8 mouse cellular contexts compared by ENCODE assay signal in genomic region chr10:127069281-127070189, GRCm38 (mm10). TPM values are rescaled to one million over a fixed set of nuclear protein-coding genes. Genes with fewer than 3 reads are reported as not detected.
DNase-seq lines count a peak whose midpoint lies in the region; ATAC-seq and TF ChIP-seq lines count a peak whose summit lies in the region.

No protein-coding gene starts in this region.

- H3K9ac ChIP-seq in liver, adult 2 months (ENCODE audit: low read depth, low read length), result peak overlapping the region; percentile 84
- H3K9ac ChIP-seq in liver, embryonic 13.5 days, result peak overlapping the region; percentile 79
- peak overlapping the region; percentile 90 for H3K9ac ChIP-seq in stomach, embryonic 16.5 days (ENCODE audit: low read length)

- H3K27me3 ChIP-seq in liver, adult 2 months (ENCODE audit: control insufficient read depth, insufficient read depth, low read length), result no peaks in the 10 kb centered on the region
- H3K27me3 ChIP-seq in forebrain, embryonic 10.5 days (ENCODE audit: poor library complexity, severe bottlenecking), result no peaks in the 10 kb centered on the region
- no peaks in the 10 kb centered on the region for H3K27me3 ChIP-seq in liver, embryonic 13.5 days
- no peaks in the 10 kb centered on the region for H3K27me3 ChIP-seq in stomach, embryonic 16.5 days (ENCODE audit: control insufficient read depth, insufficient read depth, low read length)

- peak overlapping the region; percentile 60 for H3K4me3 ChIP-seq in liver, adult 2 months (ENCODE audit: insufficient read depth, low read depth, low read length)
- peak overlapping the region; percentile 66 for H3K4me3 ChIP-seq in forebrain, embryonic 10.5 days
- H3K4me3 ChIP-seq in liver, embryonic 13.5 days (replicated peaks), result peak overlapping the region; percentile 73
- peak overlapping the region; percentile 85 for H3K4me3 ChIP-seq in stomach, embryonic 16.5 days (replicated peaks; ENCODE audit: low read length)

- peaks cover 22% of the 10 kb centered on the region for H3K36me3 ChIP-seq in liver, adult 2 months (ENCODE audit: control insufficient read depth, insufficient read depth, low read length)
- peaks cover 43% of the 10 kb centered on the region for H3K36me3 ChIP-seq in forebrain, embryonic 10.5 days (replicated peaks)
- H3K36me3 ChIP-seq in liver, embryonic 13.5 days, result peaks cover 37% of the 10 kb centered on the region
- H3K36me3 ChIP-seq in stomach, embryonic 16.5 days (ENCODE audit: control insufficient read depth, insufficient read depth, low read length), result peaks cover 27% of the 10 kb centered on the region

- H3K4me2 ChIP-seq in liver, embryonic 13.5 days, result peak overlapping the region; percentile 89
- H3K4me2 ChIP-seq in stomach, embryonic 16.5 days (ENCODE audit: low read depth, low read length), result peak overlapping the region; percentile 62

- H3K9me3 ChIP-seq in forebrain, embryonic 10.5 days, result no peaks in the 10 kb centered on the region
- H3K9me3 ChIP-seq in liver, embryonic 13.5 days (replicated peaks), result no peaks in the 10 kb centered on the region
- no peaks in the 10 kb centered on the region for H3K9me3 ChIP-seq in stomach, embryonic 16.5 days (replicated peaks; ENCODE audit: control insufficient read depth, low read length)

- TF ChIP-seq POLR2A in liver, adult 2 months (IDR thresholded peaks at IDR 0.05; ENCODE audit: extremely low read depth, insufficient read depth, low read length), result no peak

- peak; percentile 52 for DNase-seq in liver, adult 2 months (ENCODE audit: extremely low read depth, low read depth, low spot score)
- DNase-seq in liver (no peak), adipocyte (ENCODE audit: low spot score) (peak; percentile 38)
- DNase-seq in forebrain, embryonic 10.5 days (ENCODE audit: extremely low spot score, low spot score), result no peak
- no peak for DNase-seq in liver, embryonic 13.5 days
- DNase-seq in B cell, adult 2 months, result no peak
- no peak for DNase-seq in lung, postnatal 10 days

- WGBS in liver, adult 2 months, result 2% methylated on average over 30 of the region's 30 CpGs
- WGBS in forebrain, embryonic 10.5 days, result 9% methylated on average over 30 of the region's 30 CpGs
- WGBS in liver, embryonic 13.5 days (ENCODE audit: insufficient replicate concordance), result 6% methylated on average over 30 of the region's 30 CpGs
- 6% methylated on average over 30 of the region's 30 CpGs for WGBS in stomach, embryonic 16.5 days

- peaks cover 17% of the 10 kb centered on the region for H3K4me1 ChIP-seq in liver, adult 2 months (ENCODE audit: control insufficient read depth, insufficient read depth, low read length)
- peaks cover 55% of the 10 kb centered on the region for H3K4me1 ChIP-seq in forebrain, embryonic 10.5 days
- H3K4me1 ChIP-seq in liver, embryonic 13.5 days (replicated peaks), result peaks cover 65% of the 10 kb centered on the region
- H3K4me1 ChIP-seq in stomach, embryonic 16.5 days (ENCODE audit: control insufficient read depth, insufficient read depth, low read length), result peaks cover 25% of the 10 kb centered on the region

- peaks cover 3% of the 10 kb centered on the region; the same call in 1 of the 2 replicates for H3K79me2 ChIP-seq in liver, adult 2 months (ENCODE audit: control insufficient read depth, insufficient read depth, low read length)

- peak overlapping the region; percentile 92 for H3K27ac ChIP-seq in liver, adult 2 months (replicated peaks; ENCODE audit: insufficient read depth, low read depth, low read length)
- H3K27ac ChIP-seq in forebrain, embryonic 10.5 days, result peak overlapping the region; percentile 92
- peak overlapping the region; percentile 77 for H3K27ac ChIP-seq in liver, embryonic 13.5 days
- H3K27ac ChIP-seq in stomach, embryonic 16.5 days (ENCODE audit: low read length), result peak overlapping the region; percentile 95

- no peak for TF ChIP-seq CTCF in liver, adult 2 months (IDR thresholded peaks at IDR 0.05; ENCODE audit: low read depth, low read length)

- ATAC-seq in liver, embryonic 13.5 days (ENCODE audit: low read depth), result peak; percentile 24
- ATAC-seq in stomach, embryonic 16.5 days (ENCODE audit: insufficient read depth, low FRiP score), result peak; percentile 49

RNA-seq across cellular contexts. Expression of gene Tspan31, which starts 0.5 kb away (rescaled TPM):
- 269 and 278 TPM in 2 replicates for total RNA-seq in liver, adult 2 months (2014; rRNA removed)
- 268 and 298 TPM in 2 replicates for polyA plus RNA-seq in liver, adult 2 months (2012; rRNA removed)
- polyA plus RNA-seq in forebrain, embryonic 10.5 days (2016; fragmentation: Nextera tagmentation; extraction: Ambion mirVana), result 188 and 190 TPM in 2 replicates
- polyA plus RNA-seq in liver, embryonic 13.5 days (2015; fragmentation: Nextera tagmentation; extraction: Ambion mirVana), result 69.4 and 77.7 TPM in 2 replicates
- polyA plus RNA-seq in stomach, embryonic 16.5 days (2015; fragmentation: Nextera tagmentation; extraction: Ambion mirVana), result 158 and 177 TPM in 2 replicates

RNA-seq across cellular contexts. Expression of gene Agap2, which starts 5.5 kb away (rescaled TPM):
- total RNA-seq in liver, adult 2 months (2014; rRNA removed), result 0.28 and 0.81 TPM in 2 replicates
- 0.44 and 0.55 TPM in 2 replicates for polyA plus RNA-seq in liver, adult 2 months (2012; rRNA removed)
- 0.10 and 0.23 TPM in 2 replicates for polyA plus RNA-seq in forebrain, embryonic 10.5 days (2016; fragmentation: Nextera tagmentation; extraction: Ambion mirVana)
- polyA plus RNA-seq in liver, embryonic 13.5 days (2015; fragmentation: Nextera tagmentation; extraction: Ambion mirVana), result 0.41 and 0.85 TPM in 2 replicates
- polyA plus RNA-seq in stomach, embryonic 16.5 days (2015; fragmentation: Nextera tagmentation; extraction: Ambion mirVana), result 0.09 and 0.62 TPM in 2 replicates

RNA-seq across cellular contexts. Expression of gene Cdk4, which starts 6.2 kb away (rescaled TPM):
- total RNA-seq in liver, adult 2 months (2014; rRNA removed), result 37.9 and 41.3 TPM in 2 replicates
- polyA plus RNA-seq in liver, adult 2 months (2012; rRNA removed), result 54.3 and 58.7 TPM in 2 replicates
- polyA plus RNA-seq in forebrain, embryonic 10.5 days (2016; fragmentation: Nextera tagmentation; extraction: Ambion mirVana), result 3,005 and 3,066 TPM in 2 replicates
- polyA plus RNA-seq in liver, embryonic 13.5 days (2015; fragmentation: Nextera tagmentation; extraction: Ambion mirVana), result 645 and 664 TPM in 2 replicates
- polyA plus RNA-seq in stomach, embryonic 16.5 days (2015; fragmentation: Nextera tagmentation; extraction: Ambion mirVana), result 1,208 and 1,239 TPM in 2 replicates

RNA-seq across cellular contexts. Expression of gene March9, which starts 9.6 kb away (rescaled TPM):
- 0.09 and 0.34 TPM in 2 replicates for total RNA-seq in liver, adult 2 months (2014; rRNA removed)
- 0.44 and 0.52 TPM in 2 replicates for polyA plus RNA-seq in liver, adult 2 months (2012; rRNA removed)
- 1.1 and 1.2 TPM in 2 replicates for polyA plus RNA-seq in forebrain, embryonic 10.5 days (2016; fragmentation: Nextera tagmentation; extraction: Ambion mirVana)
- 0.07 TPM in 1 of 2 replicates, not detected in the other for polyA plus RNA-seq in liver, embryonic 13.5 days (2015; fragmentation: Nextera tagmentation; extraction: Ambion mirVana)
- 0.66 and 0.72 TPM in 2 replicates for polyA plus RNA-seq in stomach, embryonic 16.5 days (2015; fragmentation: Nextera tagmentation; extraction: Ambion mirVana)

RNA-seq across cellular contexts. Expression of gene Cyp27b1, which starts 21.5 kb away (rescaled TPM):
- total RNA-seq in liver, adult 2 months (2014; rRNA removed), result not detected in 2 replicates
- polyA plus RNA-seq in liver, adult 2 months (2012; rRNA removed), result 0.05 TPM in 2 replicates
- 0.11 and 0.16 TPM in 2 replicates for polyA plus RNA-seq in forebrain, embryonic 10.5 days (2016; fragmentation: Nextera tagmentation; extraction: Ambion mirVana)
- not detected in 2 replicates for polyA plus RNA-seq in liver, embryonic 13.5 days (2015; fragmentation: Nextera tagmentation; extraction: Ambion mirVana)
- 0.21 and 0.37 TPM in 2 replicates for polyA plus RNA-seq in stomach, embryonic 16.5 days (2015; fragmentation: Nextera tagmentation; extraction: Ambion mirVana)

Comparison
In these comparisons a context has a peak if more than half of its experiments do, and no peak if none do; other contexts are left out.
1. DNase-seq: peak in liver, adult 2 months (single experiment) and adipocyte (single experiment); none in liver (single experiment), forebrain, embryonic 10.5 days (single experiment), liver, embryonic 13.5 days (single experiment), B cell, adult 2 months (0 of 2) and lung, postnatal 10 days (single experiment).
2. RNA of gene Cdk4, which starts 6.2 kb away (polyA plus RNA-seq): 3,005 to 3,066 TPM in forebrain, embryonic 10.5 days, 1,208 to 1,239 TPM in stomach, embryonic 16.5 days and 645 to 664 TPM in liver, embryonic 13.5 days; 54.3 to 58.7 TPM in liver, adult 2 months; every median in the first group is over 10 times any median in the second.
3. Peak in every context shown above with its lines, with median percentiles within 50 percentile points of each other: H3K27ac ChIP-seq, H3K4me3 ChIP-seq and H3K9ac ChIP-seq.